Mouse (Mus musculus): ENCODE results near the gene Il22ra1. TPM values are rescaled to one million over a fixed set of nuclear protein-coding genes. Genes with fewer than 3 reads are reported as not detected.

The Il22ra1 gene
- polyA plus RNA-seq, 1 experiment, result 0.67 TPM

DNA sequence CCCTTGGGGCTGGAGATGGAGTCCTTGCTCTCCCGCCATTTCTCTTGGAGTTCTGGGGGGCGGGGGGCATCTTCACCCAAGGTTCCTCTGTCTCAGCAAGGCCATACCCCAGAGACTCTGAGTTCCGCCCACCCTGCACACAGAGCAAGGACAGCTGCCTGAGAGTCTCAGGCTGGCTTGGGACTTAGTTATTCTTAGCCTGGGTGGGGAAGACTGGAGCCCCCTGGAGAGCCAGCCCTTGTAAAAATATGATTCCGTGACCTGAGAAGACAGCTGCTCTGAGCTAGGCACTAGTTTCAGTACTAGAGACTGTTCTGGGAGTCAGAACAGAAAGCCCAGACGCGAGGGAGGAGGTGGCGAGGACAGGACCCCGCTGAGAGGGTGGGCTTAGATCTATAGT lies 37.7 kb downstream of the Il22ra1 start:
- 82% methylated on average over 8 of the region's 8 CpGs for WGBS
- no peaks in the 10 kb centered on the region for H3K36me3 ChIP-seq (ENCODE audit: control insufficient read depth, insufficient read depth, low read length)
- no peak overlapping the region for H3K27ac ChIP-seq (ENCODE audit: insufficient read depth, low read length)
- no peaks in the 10 kb centered on the region for H3K27me3 ChIP-seq (ENCODE audit: control insufficient read depth, insufficient read depth, low read length)
- H3K4me3 ChIP-seq (ENCODE audit: extremely low read depth, insufficient read depth, insufficient read length), result no peak overlapping the region
- DNase-seq (ENCODE audit: low read depth in 1 of 2, low spot score in 2 of 2), result no peak
- TF ChIP-seq POLR2A (IDR thresholded peaks at IDR 0.05; ENCODE audit: low read depth, low read length) (no peak), CTCF (IDR thresholded peaks at IDR 0.05; ENCODE audit: extremely low read depth, insufficient read depth, insufficient read length, insufficient replicate concordance) (no peak)
- no peaks in the 10 kb centered on the region; the same call in 1 of the 2 replicates for H3K4me1 ChIP-seq (ENCODE audit: control insufficient read depth, insufficient read depth, insufficient read length)

DNA sequence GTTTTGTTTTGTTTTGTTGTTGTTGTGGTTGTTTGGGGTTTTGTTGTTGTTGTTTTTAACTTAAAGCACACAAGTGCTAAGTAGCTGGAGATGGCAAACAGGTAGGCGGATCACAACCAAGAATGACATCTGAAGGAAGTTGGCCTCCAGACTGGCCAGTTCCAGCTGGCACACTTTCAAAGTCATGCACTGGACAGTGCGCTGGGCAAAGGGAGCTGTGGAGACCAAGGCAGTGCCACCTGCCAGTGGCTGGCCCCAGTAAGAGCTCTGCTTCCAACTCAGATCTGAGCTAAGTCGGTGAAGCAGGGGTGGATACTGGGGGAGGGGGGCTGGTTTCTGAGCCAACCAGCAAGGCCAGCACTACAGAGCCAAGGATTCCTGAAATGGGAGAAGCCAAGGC lies 39.0 kb downstream of the Il22ra1 start:
- TF ChIP-seq POLR2A (IDR thresholded peaks at IDR 0.05; ENCODE audit: low read depth, low read length) (no peak), CTCF (IDR thresholded peaks at IDR 0.05; ENCODE audit: extremely low read depth, insufficient read depth, insufficient read length, insufficient replicate concordance) (no peak)
- Histone ChIP-seq H3K4me3 (ENCODE audit: extremely low read depth, insufficient read depth, insufficient read length) (no peak overlapping the region), H3K27ac (ENCODE audit: insufficient read depth, low read length) (no peak overlapping the region), H3K36me3 (ENCODE audit: control insufficient read depth, insufficient read depth, low read length) (no peaks in the 10 kb centered on the region), H3K4me1 (ENCODE audit: control insufficient read depth, insufficient read depth, insufficient read length) (no peaks in the 10 kb centered on the region; the same call in 1 of the 2 replicates), H3K27me3 (ENCODE audit: control insufficient read depth, insufficient read depth, low read length) (no peaks in the 10 kb centered on the region)
- WGBS, result 87% methylated on average over 3 of the region's 3 CpGs
- DNase-seq (ENCODE audit: low read depth in 1 of 2, low spot score in 2 of 2), result no peak

DNA sequence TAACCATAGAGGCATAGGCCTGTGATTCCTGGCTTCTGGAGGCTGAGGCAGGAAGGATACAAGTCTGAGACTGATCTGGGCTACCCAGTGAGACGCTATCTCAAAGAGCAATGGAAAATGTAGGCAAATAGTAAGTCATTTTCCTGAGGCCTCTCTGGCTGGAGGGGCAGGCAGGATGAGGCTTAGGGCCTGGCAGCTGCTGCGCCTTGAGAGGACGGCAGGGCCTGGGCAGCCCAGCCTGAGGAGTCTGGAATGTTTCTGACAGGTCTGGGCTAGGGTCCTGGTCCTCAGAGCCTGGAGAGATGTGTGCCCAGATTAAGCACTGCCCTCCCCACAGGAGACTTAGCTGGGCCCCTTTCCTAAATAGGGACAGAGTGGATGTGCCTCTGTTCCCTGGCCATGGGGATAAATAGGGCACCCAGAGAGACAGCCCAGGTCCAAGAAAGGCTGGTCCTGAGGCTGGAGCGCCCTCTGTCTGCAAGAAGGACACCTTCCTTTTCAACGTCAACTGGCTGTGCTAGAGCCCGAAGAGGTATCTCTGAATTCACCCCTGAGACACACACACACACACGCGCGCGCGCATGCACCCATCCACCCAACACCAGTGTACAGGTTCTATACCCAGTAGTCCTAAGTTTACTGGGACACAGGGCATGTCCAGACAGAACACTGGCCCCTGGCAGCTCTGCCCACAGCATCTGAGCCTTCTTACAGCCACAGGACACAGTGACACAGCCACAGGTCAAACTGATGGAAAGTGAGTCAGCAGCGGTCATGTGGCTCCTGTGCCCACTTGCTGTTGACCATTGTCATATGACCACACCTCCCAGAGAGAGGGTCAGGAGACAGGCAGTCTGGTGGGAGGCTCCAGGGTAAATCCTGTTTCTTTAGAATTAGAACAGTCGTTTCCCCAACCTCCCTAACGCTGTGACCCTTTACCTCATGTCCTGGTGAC lies 40.9 kb downstream of the Il22ra1 start:
- no peaks in the 10 kb centered on the region for H3K36me3 ChIP-seq (ENCODE audit: control insufficient read depth, insufficient read depth, low read length)
- no peaks in the 10 kb centered on the region for H3K4me1 ChIP-seq (ENCODE audit: control insufficient read depth, insufficient read depth, insufficient read length)
- DNase-seq (ENCODE audit: low read depth in 1 of 2, low spot score in 2 of 2), result no peak
- H3K27ac ChIP-seq (ENCODE audit: insufficient read depth, low read length), result no peak overlapping the region
- TF ChIP-seq CTCF (IDR thresholded peaks at IDR 0.05; ENCODE audit: extremely low read depth, insufficient read depth, insufficient read length, insufficient replicate concordance), result peak; percentile 39; the same call in 1 of the 2 replicates
- TF ChIP-seq POLR2A (IDR thresholded peaks at IDR 0.05; ENCODE audit: low read depth, low read length), result no peak
- WGBS, result 66% methylated on average over 14 of the region's 14 CpGs
- H3K27me3 ChIP-seq (ENCODE audit: control insufficient read depth, insufficient read depth, low read length), result no peaks in the 10 kb centered on the region
- H3K4me3 ChIP-seq (ENCODE audit: extremely low read depth, insufficient read depth, insufficient read length), result no peak overlapping the region

DNA sequence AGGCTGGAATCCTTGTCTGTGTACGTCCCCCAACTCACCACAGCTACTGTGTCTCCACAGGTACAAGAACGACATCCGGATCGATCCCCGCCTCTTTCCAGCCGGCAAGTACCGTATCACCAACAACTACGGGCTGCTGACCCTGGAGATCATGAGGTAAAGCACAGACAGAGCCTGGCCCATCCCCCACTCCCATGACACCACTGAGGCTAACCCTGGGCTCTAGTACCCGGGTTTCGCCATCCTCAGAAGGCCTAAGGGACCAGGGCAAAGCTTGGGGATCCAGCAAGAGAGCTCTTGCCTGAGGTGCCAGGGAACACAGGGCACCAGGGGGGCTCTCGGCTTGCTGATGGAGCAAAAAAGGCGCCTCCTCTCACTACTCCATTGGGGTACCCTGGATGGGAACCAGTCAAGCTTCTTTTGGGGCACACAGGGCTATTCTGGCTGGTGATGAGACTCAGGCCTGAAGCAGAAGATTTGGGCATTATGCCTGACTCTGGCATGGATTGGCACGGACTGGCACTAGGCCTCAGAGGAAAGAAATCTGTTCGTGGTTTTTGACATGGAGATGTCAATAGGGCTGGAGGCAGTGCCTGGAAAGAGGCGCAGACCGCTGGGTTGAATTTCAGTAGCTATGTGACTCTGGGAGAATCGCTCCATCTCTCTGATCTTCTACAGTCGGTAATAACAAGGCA lies 42.8 kb downstream of the Il22ra1 start:
- WGBS, result 86% methylated on average over 18 of the region's 18 CpGs
- no peak for DNase-seq (ENCODE audit: low read depth in 1 of 2, low spot score in 2 of 2)
- Histone ChIP-seq H3K27me3 (ENCODE audit: control insufficient read depth, insufficient read depth, low read length) (no peaks in the 10 kb centered on the region), H3K4me1 (ENCODE audit: control insufficient read depth, insufficient read depth, insufficient read length) (no peaks in the 10 kb centered on the region), H3K36me3 (ENCODE audit: control insufficient read depth, insufficient read depth, low read length) (no peaks in the 10 kb centered on the region), H3K4me3 (ENCODE audit: extremely low read depth, insufficient read depth, insufficient read length) (no peak overlapping the region), H3K27ac (ENCODE audit: insufficient read depth, low read length) (no peak overlapping the region)
- no peak for TF ChIP-seq POLR2A (IDR thresholded peaks at IDR 0.05; ENCODE audit: low read depth, low read length)
- TF ChIP-seq CTCF (IDR thresholded peaks at IDR 0.05; ENCODE audit: extremely low read depth, insufficient read depth, insufficient read length, insufficient replicate concordance), result no peak

DNA sequence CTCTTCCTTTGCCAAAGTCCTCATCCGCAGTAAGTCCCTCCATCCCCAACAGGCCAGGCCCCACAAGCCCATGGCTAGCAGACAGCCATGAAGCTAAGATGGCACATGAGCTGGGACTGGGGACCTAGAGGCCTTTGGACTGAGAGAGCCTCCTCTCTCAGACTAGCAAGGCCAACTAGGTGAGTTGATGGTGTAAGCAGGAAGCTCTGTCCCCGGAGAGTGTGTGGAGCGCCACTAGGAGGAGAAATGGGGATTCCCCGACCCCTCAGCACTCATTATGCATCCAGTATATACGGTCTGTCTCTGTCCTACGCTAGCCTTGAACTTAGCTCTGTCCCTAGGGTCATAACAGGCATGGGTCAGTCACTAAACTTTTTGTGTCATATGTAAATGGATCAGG lies 43.6 kb downstream of the Il22ra1 start:
- 64% methylated on average over 6 of the region's 6 CpGs for WGBS
- Histone ChIP-seq H3K36me3 (ENCODE audit: control insufficient read depth, insufficient read depth, low read length) (no peaks in the 10 kb centered on the region), H3K4me1 (ENCODE audit: control insufficient read depth, insufficient read depth, insufficient read length) (no peaks in the 10 kb centered on the region), H3K4me3 (ENCODE audit: extremely low read depth, insufficient read depth, insufficient read length) (no peak overlapping the region), H3K27ac (ENCODE audit: insufficient read depth, low read length) (no peak overlapping the region), H3K27me3 (ENCODE audit: control insufficient read depth, insufficient read depth, low read length) (no peaks in the 10 kb centered on the region)
- no peak for DNase-seq (ENCODE audit: low read depth in 1 of 2, low spot score in 2 of 2)
- no peak for TF ChIP-seq CTCF (IDR thresholded peaks at IDR 0.05; ENCODE audit: extremely low read depth, insufficient read depth, insufficient read length, insufficient replicate concordance)
- TF ChIP-seq POLR2A (IDR thresholded peaks at IDR 0.05; ENCODE audit: low read depth, low read length), result no peak

DNA sequence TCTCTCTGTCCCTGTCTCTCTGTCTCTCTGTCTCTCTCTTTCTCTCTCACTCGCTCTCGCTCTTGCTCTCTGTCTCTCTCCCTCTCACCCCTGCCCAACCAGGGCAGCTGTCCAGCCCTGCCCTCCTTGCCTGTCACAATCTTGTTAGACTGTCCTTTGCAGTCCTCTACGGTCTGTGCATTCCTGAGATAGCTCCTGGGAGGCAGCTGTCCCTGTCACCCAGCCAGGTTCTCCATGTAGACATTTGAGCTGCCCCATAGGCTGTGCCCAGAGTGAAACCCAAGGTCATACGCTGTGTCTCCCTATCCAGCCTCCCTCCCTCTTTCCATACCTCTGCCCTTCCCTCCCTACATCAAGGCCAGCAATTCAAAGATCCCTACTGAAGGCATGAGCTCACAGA lies 44.7 kb downstream of the Il22ra1 start:
- Histone ChIP-seq H3K27me3 (ENCODE audit: control insufficient read depth, insufficient read depth, low read length) (no peaks in the 10 kb centered on the region), H3K27ac (ENCODE audit: insufficient read depth, low read length) (no peak overlapping the region), H3K4me3 (ENCODE audit: extremely low read depth, insufficient read depth, insufficient read length) (no peak overlapping the region), H3K4me1 (ENCODE audit: control insufficient read depth, insufficient read depth, insufficient read length) (no peaks in the 10 kb centered on the region), H3K36me3 (ENCODE audit: control insufficient read depth, insufficient read depth, low read length) (no peaks in the 10 kb centered on the region)
- no peak for DNase-seq (ENCODE audit: low read depth in 1 of 2, low spot score in 2 of 2)
- TF ChIP-seq POLR2A (IDR thresholded peaks at IDR 0.05; ENCODE audit: low read depth, low read length) (no peak), CTCF (IDR thresholded peaks at IDR 0.05; ENCODE audit: extremely low read depth, insufficient read depth, insufficient read length, insufficient replicate concordance) (no peak)
- WGBS, result 90% methylated on average over 4 of the region's 4 CpGs

All from spleen, adult 2 months (tissue).